Mouse (Mus musculus) stomach, postnatal 0 days (tissue): Measurements from ENCODE around the gene Slc44a1. TPM values are rescaled to one million over a fixed set of nuclear protein-coding genes. Genes with fewer than 3 reads are reported as not detected.

Experiments used
- ATAC-seq: fragments of 200-750 bp; cut with Nextera tagmentation; 2 replicates; pipeline ENCODE4 v1.8.0; 2017; ENCODE audit not compliant: low FRiP score, low TSS enrichment
- DNase-seq: peaks from one replicate; pipeline ENCODE4 v3.0.0-alpha.2; 2016; ENCODE audit warnings: low spot score
- H3K27ac ChIP-seq: fragments of 300-500 bp; sonication (generic); replicated peaks from 2 replicates; pipeline ENCODE4 v1.5.1; 2014; ENCODE audit warnings: mild to moderate bottlenecking, control low read depth
- H3K27me3 ChIP-seq: fragments of 300-500 bp; sonication (generic); 2 replicates; pipeline ENCODE4 v1.6.1; 2014; ENCODE audit warnings: low read length; ENCODE audit not compliant: control insufficient read depth, insufficient read depth
- H3K36me3 ChIP-seq: fragments of 300-500 bp; sonication (generic); 2 replicates; pipeline ENCODE4 v1.6.1; 2014; ENCODE audit warnings: low read length, mixed read lengths; ENCODE audit not compliant: control insufficient read depth, insufficient read depth
- H3K4me1 ChIP-seq: fragments of 300-500 bp; sonication (generic); replicated peaks from 2 replicates; pipeline ENCODE4 v1.6.1; 2014; ENCODE audit warnings: antibody characterized with exemption; ENCODE audit not compliant: control insufficient read depth, insufficient read depth
- H3K4me2 ChIP-seq: fragments of 300-500 bp; sonication (generic); replicated peaks from 2 replicates; pipeline ENCODE4 v1.6.1; 2014; ENCODE audit warnings: low read depth, mild to moderate bottlenecking, control low read depth, moderate library complexity
- H3K4me3 ChIP-seq: fragments of 300-500 bp; sonication (generic); 2 replicates; pipeline ENCODE4 v1.5.1; 2014; ENCODE audit warnings: low read depth, low read length, control low read depth
- H3K9ac ChIP-seq: fragments of 300-500 bp; sonication (generic); 2 replicates; pipeline ENCODE4 v1.6.1; 2014; ENCODE audit warnings: mild to moderate bottlenecking, low read length, control low read depth, mixed read lengths
- H3K9me3 ChIP-seq: fragments of 300-500 bp; sonication (generic); 2 replicates; pipeline ENCODE4 v1.6.1; 2016; ENCODE audit warnings: low read length; ENCODE audit not compliant: control insufficient read depth
- CTCF ChIP-seq: IDR thresholded peaks from 2 replicates; pipeline ENCODE4 v1.5.1; 2016; ENCODE audit warnings: antibody characterized with exemption, low read depth, mild to moderate bottlenecking, moderate library complexity
- EP300 ChIP-seq: optimal IDR thresholded peaks from 2 replicates; pipeline ENCODE3; 2016; ENCODE audit warnings: antibody characterized with exemption
- WGBS: fragments of 180-500 bp; shearing (Covaris S2); extraction: QIAGEN DNeasy Blood & Tissue Kit; methylation state at CpG from one replicate; pipeline ENCODE4 v1.1.7; 2014; 5-methylcytosine and 5-hydroxymethylcytosine counted together
- polyA plus RNA-seq: library from polyadenylated mRNA; unstranded; fragments of >200 nt; fragmentation: Nextera tagmentation; extraction: Ambion mirVana; gene quantifications from 2 replicates; pipeline ENCODE4 v1.2.1, GENCODE M21; 2015

The Slc44a1 gene
- polyA plus RNA-seq, 1 experiment from 2014 or later: 31.9 TPM

GRCm38 (mm10) chr4:53537539-53537938, 97.3 kb downstream of the Slc44a1 start:
- Histone ChIP-seq H3K9ac (no peak overlapping the region), H3K4me2 (no peak overlapping the region), H3K36me3 (peaks cover 2% of the 10 kb centered on the region; the same call in 1 of the 2 replicates), H3K9me3 (no peaks in the 10 kb centered on the region), H3K27ac (no peak overlapping the region), H3K27me3 (no peaks in the 10 kb centered on the region), H3K4me3 (no peak overlapping the region), H3K4me1 (no peaks in the 10 kb centered on the region)
- WGBS: 72% methylated on average over 2 of the region's 2 CpGs
- no peak for DNase-seq
- no peak for ATAC-seq
- TF ChIP-seq CTCF (no peak), EP300 (no peak)

GRCm38 (mm10) chr4:53538600-53538999, 98.4 kb downstream of the Slc44a1 start:
- H3K36me3 ChIP-seq: peaks cover 5% of the 10 kb centered on the region; the same call in 1 of the 2 replicates
- no peaks in the 10 kb centered on the region for H3K27me3 ChIP-seq
- no peak overlapping the region for H3K4me3 ChIP-seq
- no peaks in the 10 kb centered on the region for H3K4me1 ChIP-seq
- H3K4me2 ChIP-seq: no peak overlapping the region
- H3K9ac ChIP-seq: no peak overlapping the region
- H3K27ac ChIP-seq: no peak overlapping the region
- ATAC-seq: no peak
- no peak for TF ChIP-seq CTCF
- TF ChIP-seq EP300: no peak
- H3K9me3 ChIP-seq: no peaks in the 10 kb centered on the region
- 86% methylated on average over 11 of the region's 11 CpGs for WGBS
- no peak for DNase-seq

GRCm38 (mm10) chr4:53539929-53540328, 99.7 kb downstream of the Slc44a1 start:
- no peak for TF ChIP-seq CTCF
- TF ChIP-seq EP300: no peak
- Histone ChIP-seq H3K9me3 (no peaks in the 10 kb centered on the region), H3K27me3 (no peaks in the 10 kb centered on the region), H3K36me3 (peaks cover 7% of the 10 kb centered on the region; the same call in 1 of the 2 replicates), H3K4me2 (no peak overlapping the region), H3K27ac (no peak overlapping the region), H3K9ac (no peak overlapping the region), H3K4me3 (no peak overlapping the region), H3K4me1 (no peaks in the 10 kb centered on the region)
- no peak for ATAC-seq
- WGBS: 88% methylated on average over 11 of the region's 11 CpGs
- no peak for DNase-seq

GRCm38 (mm10) chr4:53543421-53543820, 103.2 kb downstream of the Slc44a1 start:
- Histone ChIP-seq H3K4me1 (no peaks in the 10 kb centered on the region), H3K36me3 (peaks cover 7% of the 10 kb centered on the region; the same call in 1 of the 2 replicates), H3K4me3 (no peak overlapping the region), H3K27ac (no peak overlapping the region), H3K9ac (no peak overlapping the region), H3K4me2 (no peak overlapping the region), H3K9me3 (no peaks in the 10 kb centered on the region), H3K27me3 (no peaks in the 10 kb centered on the region)
- WGBS: 87% methylated on average over 8 of the region's 8 CpGs
- no peak for TF ChIP-seq CTCF
- no peak for TF ChIP-seq EP300
- ATAC-seq: no peak
- no peak for DNase-seq

GRCm38 (mm10) chr4:53544889-53545288, 104.7 kb downstream of the Slc44a1 start:
- H3K27me3 ChIP-seq: no peaks in the 10 kb centered on the region
- no peaks in the 10 kb centered on the region for H3K4me1 ChIP-seq
- ATAC-seq: no peak
- H3K36me3 ChIP-seq: peaks cover 7% of the 10 kb centered on the region; the same call in 1 of the 2 replicates
- no peak overlapping the region for H3K9ac ChIP-seq
- H3K4me2 ChIP-seq: no peak overlapping the region
- no peaks in the 10 kb centered on the region for H3K9me3 ChIP-seq
- no peak for DNase-seq
- no peak overlapping the region for H3K4me3 ChIP-seq
- TF ChIP-seq EP300 (no peak), CTCF (peak; percentile 49)
- 86% methylated on average over 1 of the region's 1 CpGs for WGBS
- no peak overlapping the region for H3K27ac ChIP-seq

DNA sequence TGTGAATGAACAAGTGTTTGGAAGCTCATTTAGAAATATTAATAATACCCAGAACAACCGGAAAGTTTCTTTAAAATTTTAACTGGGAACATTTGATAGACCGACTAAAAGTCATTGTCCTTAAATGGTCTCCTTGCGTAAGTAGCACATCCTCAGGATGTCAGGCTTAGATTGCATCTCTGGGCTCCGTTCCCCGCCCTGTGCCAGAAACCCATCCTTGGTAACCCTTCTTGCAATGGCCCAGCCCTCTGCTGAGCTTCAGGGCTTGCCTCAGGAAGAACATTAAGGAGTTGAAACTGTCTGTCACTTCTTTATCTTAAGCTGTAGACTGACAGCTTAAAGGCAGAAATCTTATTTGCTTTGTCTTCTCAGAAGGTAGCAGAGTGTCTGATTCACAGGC, 107.2 kb downstream of the Slc44a1 start:
- Histone ChIP-seq H3K4me1 (no peaks in the 10 kb centered on the region), H3K9me3 (no peaks in the 10 kb centered on the region), H3K36me3 (peaks cover 4% of the 10 kb centered on the region; the same call in 1 of the 2 replicates), H3K9ac (no peak overlapping the region), H3K4me2 (no peak overlapping the region), H3K4me3 (no peak overlapping the region), H3K27ac (no peak overlapping the region), H3K27me3 (no peaks in the 10 kb centered on the region)
- WGBS: 92% methylated on average over 5 of the region's 5 CpGs
- ATAC-seq (no peak), DNase-seq (no peak)
- TF ChIP-seq EP300 (no peak), CTCF (no peak)
